25 mouse cellular contexts compared by ENCODE assay signal in genomic region chr4:150653072-150653599, GRCm38 (mm10). TPM values are rescaled to one million over a fixed set of nuclear protein-coding genes. Genes with fewer than 3 reads are reported as not detected.
A peak's percentile ranks its signal among the peaks of the same experiment; 100 is the strongest.
DNase-seq lines count a peak whose midpoint lies in the region; ATAC-seq and TF ChIP-seq lines count a peak whose summit lies in the region.
"Had no signal": no experiment of that assay in that cellular context is flagged by ENCODE, and none has a peak within 500 bp of the region (broad histone marks: within the 10 kb centered on the region; RNA-seq: fewer than 3 reads in every experiment).

No protein-coding gene starts in this region.

- no peaks in the 10 kb centered on the region for H3K4me1 ChIP-seq in embryonic facial prominence, embryonic 14.5 days (ENCODE audit: control insufficient read depth, insufficient read depth, low read length)
- H3K4me1 ChIP-seq in embryonic facial prominence, embryonic 10.5 days: peaks cover 32% of the 10 kb centered on the region
- peaks cover 5% of the 10 kb centered on the region; the same call in 1 of the 2 replicates for H3K4me1 ChIP-seq in midbrain, embryonic 11.5 days (ENCODE audit: control insufficient read depth, insufficient read depth, low read length)
- H3K4me1 ChIP-seq in midbrain, postnatal 0 days (ENCODE audit: insufficient read depth, low read length): no peaks in the 10 kb centered on the region

- no peak overlapping the region for H3K27ac ChIP-seq in embryonic facial prominence, embryonic 14.5 days (replicated peaks; ENCODE audit: low read depth, low read length)
- no peak overlapping the region for H3K27ac ChIP-seq in embryonic facial prominence, embryonic 10.5 days (replicated peaks)
- H3K27ac ChIP-seq in midbrain, embryonic 11.5 days (ENCODE audit: low read depth, low read length): no peak overlapping the region
- H3K27ac ChIP-seq in midbrain, postnatal 0 days (ENCODE audit: low read depth, low read length): no peak overlapping the region
- H3K27ac ChIP-seq: embryonic facial prominence, embryonic 13.5 days; forebrain, embryonic 13.5 days; heart, embryonic 13.5 days; hindbrain, embryonic 12.5 days had no signal

- H3K9ac ChIP-seq in embryonic facial prominence, embryonic 14.5 days (ENCODE audit: low read depth, low read length): no peak overlapping the region
- H3K9ac ChIP-seq in midbrain, embryonic 11.5 days (ENCODE audit: low read length): no peak overlapping the region
- no peak overlapping the region for H3K9ac ChIP-seq in midbrain, postnatal 0 days (replicated peaks; ENCODE audit: low read length, poor library complexity, severe bottlenecking)
- H3K9ac ChIP-seq: forebrain, embryonic 13.5 days; forebrain, postnatal 0 days; heart, embryonic 13.5 days; hindbrain, embryonic 12.5 days had no signal

- no peak overlapping the region for H3K4me2 ChIP-seq in embryonic facial prominence, embryonic 14.5 days (ENCODE audit: low read depth, low read length)
- H3K4me2 ChIP-seq in midbrain, embryonic 11.5 days: no peak overlapping the region
- H3K4me2 ChIP-seq in midbrain, postnatal 0 days (ENCODE audit: low read depth, low read length, poor library complexity, severe bottlenecking): no peak overlapping the region
- H3K4me2 ChIP-seq: embryonic facial prominence, embryonic 13.5 days; heart, embryonic 13.5 days; hindbrain, embryonic 12.5 days had no signal

- peaks cover 22% of the 10 kb centered on the region for H3K27me3 ChIP-seq in embryonic facial prominence, embryonic 14.5 days (replicated peaks; ENCODE audit: control insufficient read depth, insufficient read depth, low read length)
- peaks cover 48% of the 10 kb centered on the region for H3K27me3 ChIP-seq in embryonic facial prominence, embryonic 10.5 days (replicated peaks; ENCODE audit: low read depth, poor library complexity, severe bottlenecking)
- peaks cover 7% of the 10 kb centered on the region; the same call in 1 of the 2 replicates for H3K27me3 ChIP-seq in midbrain, embryonic 11.5 days (ENCODE audit: control insufficient read depth, insufficient read depth, low read length)
- no peaks in the 10 kb centered on the region for H3K27me3 ChIP-seq in midbrain, postnatal 0 days (ENCODE audit: insufficient read depth, low read length)

- DNase-seq in embryonic facial prominence, embryonic 14.5 days (ENCODE audit: low spot score): peak; percentile 29
- no peak for DNase-seq in embryonic facial prominence, embryonic 10.5 days (ENCODE audit: low spot score)
- peak; percentile 33 for DNase-seq in midbrain, embryonic 11.5 days (ENCODE audit: low spot score, missing footprints)
- DNase-seq in midbrain, postnatal 0 days (ENCODE audit: low spot score): no peak
- DNase-seq in ZHBTc4 (ENCODE audit: low read depth, low spot score) (peak; percentile 72), adipocyte (ENCODE audit: low spot score) (no peak)
- no peak for DNase-seq in layer of hippocampus, adult 9-10 months (ENCODE audit: low spot score)
- DNase-seq: adrenal gland, postnatal 14 days; B cell, adult 2 months; cerebellum, adult 11-12 months; cerebellum, adult 9-10 months; cerebellum, postnatal 25 days; forebrain, postnatal 0 days; gastrocnemius, postnatal 14 days; heart, postnatal 36 days had no signal

- WGBS in embryonic facial prominence, embryonic 14.5 days: 39% methylated on average over 10 of the region's 11 CpGs
- WGBS in embryonic facial prominence, embryonic 10.5 days: 46% methylated on average over 11 of the region's 11 CpGs
- 48% methylated on average over 10 of the region's 11 CpGs for WGBS in midbrain, embryonic 11.5 days
- 43% methylated on average over 9 of the region's 11 CpGs for WGBS in midbrain, postnatal 0 days

- no peaks in the 10 kb centered on the region for H3K36me3 ChIP-seq in embryonic facial prominence, embryonic 14.5 days (ENCODE audit: control insufficient read depth, insufficient read depth, low read length)
- no peaks in the 10 kb centered on the region for H3K36me3 ChIP-seq in embryonic facial prominence, embryonic 10.5 days (replicated peaks)
- H3K36me3 ChIP-seq in midbrain, embryonic 11.5 days (ENCODE audit: control insufficient read depth, insufficient read depth, low read length): no peaks in the 10 kb centered on the region
- 0 out of 2 replicates have a peak, but pooled peaks cover 4% of the 10 kb centered on the region for H3K36me3 ChIP-seq in midbrain, postnatal 0 days (ENCODE audit: insufficient read depth, low read length)
- H3K36me3 ChIP-seq: embryonic facial prominence, embryonic 13.5 days; heart, embryonic 13.5 days; hindbrain, embryonic 12.5 days had no signal

- H3K9me3 ChIP-seq in embryonic facial prominence, embryonic 14.5 days (ENCODE audit: control insufficient read depth, low read length): peaks cover 5% of the 10 kb centered on the region; the same call in 1 of the 2 replicates
- 0 out of 2 replicates have a peak, but pooled peaks cover 4% of the 10 kb centered on the region for H3K9me3 ChIP-seq in embryonic facial prominence, embryonic 10.5 days
- H3K9me3 ChIP-seq in midbrain, embryonic 11.5 days (ENCODE audit: control insufficient read depth, low read length): no peaks in the 10 kb centered on the region; the same call in 1 of the 2 replicates
- H3K9me3 ChIP-seq in midbrain, postnatal 0 days (ENCODE audit: low read length): no peaks in the 10 kb centered on the region
- H3K9me3 ChIP-seq: embryonic facial prominence, embryonic 13.5 days; forebrain, embryonic 13.5 days; heart, embryonic 13.5 days had no signal

- no peak overlapping the region for H3K4me3 ChIP-seq in embryonic facial prominence, embryonic 14.5 days (ENCODE audit: low read depth, low read length)
- H3K4me3 ChIP-seq in embryonic facial prominence, embryonic 10.5 days: no peak overlapping the region
- no peak overlapping the region for H3K4me3 ChIP-seq in midbrain, embryonic 11.5 days (ENCODE audit: low read depth, low read length)
- H3K4me3 ChIP-seq in midbrain, postnatal 0 days (ENCODE audit: low read depth, low read length): no peak overlapping the region
- H3K4me3 ChIP-seq: embryonic facial prominence, embryonic 13.5 days; forebrain, embryonic 13.5 days; heart, embryonic 13.5 days; hindbrain, embryonic 12.5 days had no signal

- ATAC-seq in embryonic facial prominence, embryonic 14.5 days (ENCODE audit: low read depth): no peak
- no peak for ATAC-seq in midbrain, embryonic 11.5 days (ENCODE audit: low FRiP score)
- no peak for ATAC-seq in midbrain, postnatal 0 days (ENCODE audit: low FRiP score)
- ATAC-seq: CD4-positive, CD25-positive, alpha-beta regulatory T cell, adult 4 months; forebrain, embryonic 13.5 days; forebrain, postnatal 0 days; hindbrain, embryonic 16.5 days had no signal

- TF ChIP-seq CTCF in midbrain, postnatal 0 days (IDR thresholded peaks at IDR 0.05): no peak

RNA-seq across cellular contexts. Expression of gene Slc45a1, which starts 1.2 kb away (rescaled TPM):
- 1.1 and 1.2 TPM in 2 replicates for polyA plus RNA-seq in embryonic facial prominence, embryonic 14.5 days (2014; fragmentation: Nextera tagmentation; extraction: Ambion mirVana)
- 1.4 and 1.7 TPM in 2 replicates for polyA plus RNA-seq in embryonic facial prominence, embryonic 10.5 days (2016; fragmentation: Nextera tagmentation; extraction: Ambion mirVana)
- polyA plus RNA-seq in midbrain, embryonic 11.5 days (2014; fragmentation: Nextera tagmentation; extraction: Ambion mirVana): 4.4 and 4.7 TPM in 2 replicates
- total RNA-seq in midbrain, postnatal 0 days (2014; rRNA removed): 49.1 and 51.1 TPM in 2 replicates
- polyA plus RNA-seq in midbrain, postnatal 0 days (2015; fragmentation: Nextera tagmentation; extraction: Ambion mirVana): 54.8 and 58.4 TPM in 2 replicates
- total RNA-seq: gastrocnemius, adult 18-20 months; gastrocnemius, postnatal 14 days; granulocyte monocyte progenitor cell, adult 5-6 weeks; heart, adult 8-10 months; heart, postnatal 36 days had no signal
- polyA plus RNA-seq: CD4-positive, CD25-positive, alpha-beta regulatory T cell, adult 4 months; heart, postnatal 0 days had no signal

Comparison
In these comparisons a context has a peak if more than half of its experiments do, and no peak if none do; other contexts are left out.
1. DNase-seq: peak in embryonic facial prominence, embryonic 14.5 days (single experiment), midbrain, embryonic 11.5 days (single experiment) and ZHBTc4 (single experiment); none in embryonic facial prominence, embryonic 10.5 days (single experiment), midbrain, postnatal 0 days (single experiment), adipocyte (single experiment) and layer of hippocampus, adult 9-10 months (single experiment).